Mouse (Mus musculus) hindbrain, embryonic 13.5 days (tissue): Measurements from ENCODE around the gene Glcci1. TPM values are rescaled to one million over a fixed set of nuclear protein-coding genes. Genes with fewer than 3 reads are reported as not detected.

Source experiments
- ATAC-seq: fragments of 200-750 bp; cut with Nextera tagmentation; 2 replicates; pipeline ENCODE4 v1.8.0; 2017; ENCODE audit warnings: moderate TSS enrichment; ENCODE audit not compliant: low FRiP score
- H3K27ac ChIP-seq: fragments of 300-500 bp; sonication (generic); 2 replicates; pipeline ENCODE4 v1.5.1; 2015; ENCODE audit warnings: inconsistent platforms, mild to moderate bottlenecking, moderate library complexity
- H3K27me3 ChIP-seq: fragments of 300-500 bp; sonication (generic); 2 replicates; pipeline ENCODE4 v1.6.1; 2015; ENCODE audit warnings: mild to moderate bottlenecking, inconsistent platforms
- H3K36me3 ChIP-seq: fragments of 300-500 bp; sonication (generic); 2 replicates; pipeline ENCODE4 v1.6.1; 2015; ENCODE audit warnings: mild to moderate bottlenecking, inconsistent platforms
- H3K4me1 ChIP-seq: fragments of 300-500 bp; sonication (generic); replicated peaks from 2 replicates; pipeline ENCODE4 v1.6.1; 2015; ENCODE audit warnings: inconsistent platforms
- H3K4me2 ChIP-seq: fragments of 300-500 bp; sonication (generic); 2 replicates; pipeline ENCODE4 v1.6.1; 2015; ENCODE audit warnings: inconsistent platforms, mild to moderate bottlenecking, moderate library complexity
- H3K4me3 ChIP-seq: fragments of 300-500 bp; sonication (generic); 2 replicates; pipeline ENCODE4 v1.5.1; 2015; ENCODE audit warnings: mild to moderate bottlenecking, inconsistent platforms
- H3K9ac ChIP-seq: fragments of 300-500 bp; sonication (generic); 2 replicates; pipeline ENCODE4 v1.6.1; 2015; ENCODE audit warnings: mild to moderate bottlenecking, inconsistent platforms
- H3K9me3 ChIP-seq: fragments of 300-500 bp; sonication (generic); 2 replicates; pipeline ENCODE4 v1.6.1; 2016; ENCODE audit warnings: inconsistent platforms
- WGBS: fragments of 180-500 bp; shearing (Covaris S2); methylation state at CpG from one replicate; pipeline ENCODE4 v1.1.7; 2015; 5-methylcytosine and 5-hydroxymethylcytosine counted together
- polyA plus RNA-seq: library from polyadenylated mRNA; unstranded; fragments of >200 nt; fragmentation: Nextera tagmentation; extraction: Ambion mirVana; gene quantifications from 2 replicates; pipeline ENCODE4 v1.2.1, GENCODE M21; 2015

Gene Glcci1
- 9.0 and 9.7 TPM in 2 replicates for polyA plus RNA-seq

GRCm38 (mm10) chr6:8509551-8509950 is at the start of gene Glcci1:
Glcci1 (plus strand) TSS chr6:8509600.
- Histone ChIP-seq H3K9ac (peak within 1 kb of the TSS; percentile 98), H3K4me1 (peaks cover 26% of the 10 kb centered on the region), H3K4me3 (peak within 1 kb of the TSS; percentile 92), H3K27me3 (no peaks in the 10 kb centered on the region), H3K4me2 (peak within 1 kb of the TSS; percentile 82), H3K36me3 (no peaks in the 10 kb centered on the region), H3K9me3 (no peaks in the 10 kb centered on the region), H3K27ac (peak within 1 kb of the TSS; percentile 100)
- WGBS = 0% methylated on average over 17 of the region's 69 CpGs
- peak; percentile 89 for ATAC-seq

- Histone ChIP-seq H3K27me3 (no peaks in the 10 kb centered on the region), H3K36me3 (no peaks in the 10 kb centered on the region), H3K4me1 (no peaks in the 10 kb centered on the region), H3K9ac (no peak overlapping the region), H3K27ac (no peak overlapping the region), H3K4me3 (no peak overlapping the region), H3K4me2 (no peak overlapping the region), H3K9me3 (no peaks in the 10 kb centered on the region)
- WGBS = over 99% methylated on average over 2 of the region's 2 CpGs
- no peak for ATAC-seq
These were observed 47.0 kb upstream of the Glcci1 start for GRCm38 (mm10) chr6:8462447-8462846.

GRCm38 (mm10) chr6:8465388-8465787 is 44.0 kb upstream of the Glcci1 start:
- H3K9ac ChIP-seq = no peak overlapping the region
- ATAC-seq = no peak

GRCm38 (mm10) chr6:8465985-8466384 is 43.4 kb upstream of the Glcci1 start:
- Histone ChIP-seq H3K9me3 (no peaks in the 10 kb centered on the region), H3K27me3 (no peaks in the 10 kb centered on the region), H3K4me3 (no peak overlapping the region), H3K36me3 (no peaks in the 10 kb centered on the region), H3K4me2 (no peak overlapping the region), H3K27ac (no peak overlapping the region), H3K4me1 (no peaks in the 10 kb centered on the region), H3K9ac (no peak overlapping the region)
- WGBS = 87% methylated on average over 5 of the region's 5 CpGs
- no peak for ATAC-seq

More at GRCm38 (mm10) chr6:8465388-8465787, 44.0 kb upstream of the Glcci1 start:
- no peaks in the 10 kb centered on the region for H3K36me3 ChIP-seq
- no peak overlapping the region for H3K4me3 ChIP-seq
- H3K4me2 ChIP-seq = no peak overlapping the region
- no peaks in the 10 kb centered on the region for H3K9me3 ChIP-seq
- no peaks in the 10 kb centered on the region for H3K4me1 ChIP-seq
- no peak overlapping the region for H3K27ac ChIP-seq
- H3K27me3 ChIP-seq = no peaks in the 10 kb centered on the region
- 84% methylated on average over 1 of the region's 1 CpGs for WGBS

GRCm38 (mm10) chr6:8467667-8468337 is 41.6 kb upstream of the Glcci1 start:
- H3K4me1 ChIP-seq = no peaks in the 10 kb centered on the region
- no peak overlapping the region for H3K4me3 ChIP-seq
- ATAC-seq = no peak
- WGBS = 32% methylated on average over 10 of the region's 10 CpGs
- no peak overlapping the region for H3K4me2 ChIP-seq
- H3K27me3 ChIP-seq = no peaks in the 10 kb centered on the region
- no peak overlapping the region for H3K27ac ChIP-seq
- no peak overlapping the region for H3K9ac ChIP-seq
- no peaks in the 10 kb centered on the region for H3K9me3 ChIP-seq
- H3K36me3 ChIP-seq = no peaks in the 10 kb centered on the region

GRCm38 (mm10) chr6:8469918-8470317 is 39.5 kb upstream of the Glcci1 start:
- Histone ChIP-seq H3K4me1 (no peaks in the 10 kb centered on the region), H3K27ac (no peak overlapping the region), H3K27me3 (no peaks in the 10 kb centered on the region), H3K9me3 (no peaks in the 10 kb centered on the region), H3K36me3 (no peaks in the 10 kb centered on the region), H3K9ac (no peak overlapping the region), H3K4me3 (no peak overlapping the region), H3K4me2 (no peak overlapping the region)
- no peak for ATAC-seq
- 99% methylated on average over 3 of the region's 3 CpGs for WGBS

GRCm38 (mm10) chr6:8472125-8472524 is 37.3 kb upstream of the Glcci1 start:
- 90% methylated on average over 3 of the region's 3 CpGs for WGBS

GRCm38 (mm10) chr6:8472915-8473314 is 36.5 kb upstream of the Glcci1 start:
- Histone ChIP-seq H3K9me3 (no peaks in the 10 kb centered on the region), H3K4me3 (no peak overlapping the region), H3K9ac (no peak overlapping the region), H3K4me2 (no peak overlapping the region), H3K36me3 (no peaks in the 10 kb centered on the region), H3K27ac (no peak overlapping the region), H3K27me3 (no peaks in the 10 kb centered on the region), H3K4me1 (no peaks in the 10 kb centered on the region)
- 79% methylated on average over 5 of the region's 5 CpGs for WGBS
- ATAC-seq = no peak

More at GRCm38 (mm10) chr6:8472125-8472524, 37.3 kb upstream of the Glcci1 start:
- H3K9me3 ChIP-seq = no peaks in the 10 kb centered on the region
- H3K4me3 ChIP-seq = no peak overlapping the region
- no peaks in the 10 kb centered on the region for H3K36me3 ChIP-seq
- no peak for ATAC-seq
- H3K9ac ChIP-seq = no peak overlapping the region
- H3K4me2 ChIP-seq = no peak overlapping the region
- H3K27me3 ChIP-seq = no peaks in the 10 kb centered on the region
- no peaks in the 10 kb centered on the region for H3K4me1 ChIP-seq
- H3K27ac ChIP-seq = no peak overlapping the region

GRCm38 (mm10) chr6:8473498-8473897 is 35.9 kb upstream of the Glcci1 start:
- Histone ChIP-seq H3K4me2 (no peak overlapping the region), H3K27me3 (no peaks in the 10 kb centered on the region), H3K4me1 (no peaks in the 10 kb centered on the region), H3K4me3 (no peak overlapping the region), H3K27ac (no peak overlapping the region), H3K9ac (no peak overlapping the region), H3K9me3 (no peaks in the 10 kb centered on the region), H3K36me3 (no peaks in the 10 kb centered on the region)
- WGBS = 67% methylated on average over 5 of the region's 5 CpGs
- no peak for ATAC-seq

- H3K27ac ChIP-seq = no peak overlapping the region
- 83% methylated on average over 3 of the region's 3 CpGs for WGBS
- H3K36me3 ChIP-seq = no peaks in the 10 kb centered on the region
- H3K4me2 ChIP-seq = no peak overlapping the region
- no peaks in the 10 kb centered on the region for H3K9me3 ChIP-seq
- no peak overlapping the region for H3K9ac ChIP-seq
- no peak overlapping the region for H3K4me3 ChIP-seq
- no peak for ATAC-seq
- no peaks in the 10 kb centered on the region for H3K4me1 ChIP-seq
- no peaks in the 10 kb centered on the region for H3K27me3 ChIP-seq
These were observed 35.1 kb upstream of the Glcci1 start for GRCm38 (mm10) chr6:8474316-8474715.

GRCm38 (mm10) chr6:8474820-8475219 is 34.6 kb upstream of the Glcci1 start:
- no peak overlapping the region for H3K9ac ChIP-seq
- no peaks in the 10 kb centered on the region for H3K9me3 ChIP-seq
- no peak overlapping the region for H3K27ac ChIP-seq
- H3K4me2 ChIP-seq = no peak overlapping the region
- H3K27me3 ChIP-seq = no peaks in the 10 kb centered on the region
- no peak for ATAC-seq
- H3K36me3 ChIP-seq = no peaks in the 10 kb centered on the region
- no peaks in the 10 kb centered on the region for H3K4me1 ChIP-seq
- 93% methylated on average over 4 of the region's 4 CpGs for WGBS
- H3K4me3 ChIP-seq = no peak overlapping the region

- Histone ChIP-seq H3K4me3 (no peak overlapping the region), H3K36me3 (no peaks in the 10 kb centered on the region), H3K4me2 (no peak overlapping the region), H3K27ac (no peak overlapping the region), H3K27me3 (no peaks in the 10 kb centered on the region), H3K4me1 (no peaks in the 10 kb centered on the region), H3K9me3 (no peaks in the 10 kb centered on the region), H3K9ac (no peak overlapping the region)
- ATAC-seq = no peak
- 33% methylated on average over 1 of the region's 1 CpGs for WGBS
These were observed 30.2 kb upstream of the Glcci1 start for GRCm38 (mm10) chr6:8479176-8479575.
